Mouse (Mus musculus): ENCODE measurements around the gene 2010300C02Rik.

- TF ChIP-seq CTCF (IDR thresholded peaks at IDR 0.05; ENCODE audit: extremely low read depth, insufficient read length, insufficient replicate concordance, low read depth, low read length): no peak
- TF ChIP-seq POLR2A (IDR thresholded peaks at IDR 0.05; ENCODE audit: low read depth, low read length): no peak
These were observed 83.1 kb downstream of the 2010300C02Rik start for GRCm38 (mm10) chr1:37636824-37637223.
